Mouse (Mus musculus): Measurements from ENCODE around the gene Polr2i.
"Not testable (repeated sequence)": the region's sequence is repeated elsewhere in the genome, so short reads cannot be mapped to it uniquely, and the experiment has no call there.

The Polr2i gene

GRCm38 (mm10) chr7:30231669-30232454 is at the start of gene Polr2i, which contains the start of gene Tbcb:
TSS of gene Polr2i (plus strand) at chr7:30231948.
TSS of gene Tbcb (minus strand) at chr7:30232272.
- DNase-seq (ENCODE audit: low spot score): peak; percentile 99

GRCm38 (mm10) chr7:30183189-30183588 is 48.6 kb upstream of the Polr2i start:
- not testable (repeated sequence) for DNase-seq (ENCODE audit: low spot score)

- DNase-seq (ENCODE audit: low spot score): peak; percentile 85
Observed at GRCm38 (mm10) chr7:30183879-30184289, 47.9 kb upstream of the Polr2i start, which contains the start of gene Cox7a1. TSS of gene Cox7a1 (plus strand) at chr7:30184144.

GRCm38 (mm10) chr7:30184641-30185348 is 47.0 kb upstream of the Polr2i start:
- DNase-seq (ENCODE audit: low spot score): no peak

GRCm38 (mm10) chr7:30188344-30189115 is 43.2 kb upstream of the Polr2i start:
- DNase-seq (ENCODE audit: low spot score): no peak

- DNase-seq (ENCODE audit: low spot score): no peak
Observed at GRCm38 (mm10) chr7:30189116-30189491, 42.6 kb upstream of the Polr2i start.

GRCm38 (mm10) chr7:30192088-30192487 is 39.7 kb upstream of the Polr2i start:
- no peak for DNase-seq (ENCODE audit: low spot score)

GRCm38 (mm10) chr7:30193013-30193412 is 38.7 kb upstream of the Polr2i start:
- no peak for DNase-seq (ENCODE audit: low spot score)

- peak; percentile 72 for DNase-seq (ENCODE audit: low spot score)
Observed at GRCm38 (mm10) chr7:30193581-30194100, 38.1 kb upstream of the Polr2i start.

- no peak for DNase-seq (ENCODE audit: low spot score)
Observed at GRCm38 (mm10) chr7:30194101-30194831, 37.5 kb upstream of the Polr2i start.

- DNase-seq (ENCODE audit: low spot score): peak; percentile 93
Observed at GRCm38 (mm10) chr7:30194884-30195283, 36.9 kb upstream of the Polr2i start.

GRCm38 (mm10) chr7:30195461-30195860 is 36.3 kb upstream of the Polr2i start:
- DNase-seq (ENCODE audit: low spot score): no peak

GRCm38 (mm10) chr7:30196171-30196570 is 35.6 kb upstream of the Polr2i start:
- DNase-seq (ENCODE audit: low spot score): no peak

GRCm38 (mm10) chr7:30197592-30198129 is 34.1 kb upstream of the Polr2i start:
- DNase-seq (ENCODE audit: low spot score): no peak

- no peak for DNase-seq (ENCODE audit: low spot score)
Observed at GRCm38 (mm10) chr7:30198481-30198971, 33.2 kb upstream of the Polr2i start, which contains the start of gene Capns1. TSS of gene Capns1 (minus strand) at chr7:30198811.

- no peak for DNase-seq (ENCODE audit: low spot score)
Observed at GRCm38 (mm10) chr7:30199498-30200139, 32.1 kb upstream of the Polr2i start.

GRCm38 (mm10) chr7:30200200-30200599 is 31.5 kb upstream of the Polr2i start:
- no peak for DNase-seq (ENCODE audit: low spot score)

GRCm38 (mm10) chr7:30200661-30201060 is 31.1 kb upstream of the Polr2i start:
- not testable (repeated sequence) for DNase-seq (ENCODE audit: low spot score)

GRCm38 (mm10) chr7:30202895-30203690 is 28.7 kb upstream of the Polr2i start:
- DNase-seq (ENCODE audit: low spot score): no peak

All from ovary, adult 18-20 months (tissue).